Mouse (Mus musculus) cerebellum, adult 2 months (tissue): ENCODE results near the gene Gm49450.

ENCODE experiments used
- CTCF ChIP-seq: fragments of 200-500 bp; IDR thresholded peaks from 2 replicates; pipeline ENCODE4 v1.5.1; 2011; ENCODE audit warnings: low read depth, mild to moderate bottlenecking, control low read depth, low read length, moderate library complexity, borderline replicate concordance; ENCODE audit not compliant: insufficient read depth
- POLR2A ChIP-seq: fragments of 200-500 bp; IDR thresholded peaks from 2 replicates; pipeline ENCODE4 v1.6.1; 2011; ENCODE audit warnings: low read length, control low read depth, borderline replicate concordance; ENCODE audit not compliant: insufficient read depth

- TF ChIP-seq POLR2A (no peak), CTCF (no peak)
These were observed 2.6 kb upstream of the Gm49450 start for GRCm38 (mm10) chr15:98956000-98956399.
